Mouse (Mus musculus) left cerebral cortex, postnatal 4 days (tissue): ENCODE data around the gene Spata31d1a. TPM values are rescaled to one million over a fixed set of nuclear protein-coding genes. Genes with fewer than 3 reads are reported as not detected.
"Not testable (repeated sequence)": the region's sequence is repeated elsewhere in the genome, so short reads cannot be mapped to it uniquely, and the experiment has no call there.

Experiments used
- DNase-seq: peaks from one replicate; pipeline ENCODE4 v3.0.0-alpha.2; 2022
- intact Hi-C: fragments of 180-260 bp; cut with DNase I; formaldehyde crosslinking; loops from one replicate; pipeline ENCODE4 v1.15.1; 2025
- total RNA-seq, 2 experiments: library from RNA; stranded (reverse); gene quantifications; 2 replicates each; pipeline ENCODE4 v1.2.3; 2021

Spata31d1a gene
- total RNA-seq, 2 experiments from 2014 or later: 0.46 to 0.48 TPM

- no peak for DNase-seq
- intact Hi-C loops: no loop called here
Measured at GRCm38 (mm10) chr13:59704562-59704961, 5.6 kb downstream of the Spata31d1a start.

GRCm38 (mm10) chr13:59703514-59703913 lies 6.6 kb downstream of the Spata31d1a start:
- intact Hi-C loops: no loop called here
- DNase-seq: no peak

GRCm38 (mm10) chr13:59700137-59700536 lies 10.0 kb downstream of the Spata31d1a start:
- DNase-seq, intact Hi-C loops: not testable (repeated sequence)

GRCm38 (mm10) chr13:59699131-59699530 lies 11.0 kb downstream of the Spata31d1a start:
- intact Hi-C loops: no loop called here
- no peak for DNase-seq

- intact Hi-C loops: no loop called here
- DNase-seq: no peak
Measured at GRCm38 (mm10) chr13:59695781-59696180, 14.3 kb downstream of the Spata31d1a start.

GRCm38 (mm10) chr13:59694008-59694407 lies 16.1 kb downstream of the Spata31d1a start, which contains the start of gene 4921517D22Rik:
TSS of gene 4921517D22Rik (minus strand) at chr13:59694108.
- intact Hi-C loops: no loop called here

GRCm38 (mm10) chr13:59691478-59691877 lies 18.7 kb downstream of the Spata31d1a start:
- intact Hi-C loops: no loop called here
- DNase-seq: no peak

More at GRCm38 (mm10) chr13:59694008-59694407, 16.1 kb downstream of the Spata31d1a start, which contains the start of gene 4921517D22Rik:
- DNase-seq: no peak

- intact Hi-C loops: no loop called here
- no peak for DNase-seq
Measured at GRCm38 (mm10) chr13:59690576-59690975, 19.6 kb downstream of the Spata31d1a start.

- DNase-seq: no peak
- intact Hi-C loops: no loop called here
Measured at GRCm38 (mm10) chr13:59689843-59690242, 20.3 kb downstream of the Spata31d1a start.

GRCm38 (mm10) chr13:59689313-59689712 lies 20.8 kb downstream of the Spata31d1a start:
- intact Hi-C loops: no loop called here

GRCm38 (mm10) chr13:59688338-59688770 lies 21.8 kb downstream of the Spata31d1a start:
- DNase-seq: peak; percentile 40
- intact Hi-C loops: no loop called here

More at GRCm38 (mm10) chr13:59689313-59689712, 20.8 kb downstream of the Spata31d1a start:
- DNase-seq: no peak

- intact Hi-C loops: no loop called here
- DNase-seq: no peak
Measured at GRCm38 (mm10) chr13:59685236-59685635, 24.9 kb downstream of the Spata31d1a start.

- intact Hi-C loops: no loop called here
- DNase-seq: no peak
Measured at GRCm38 (mm10) chr13:59682629-59683028, 27.5 kb downstream of the Spata31d1a start.

GRCm38 (mm10) chr13:59679908-59680307 lies 30.2 kb downstream of the Spata31d1a start:
- DNase-seq: no peak
- intact Hi-C loops: no loop called here

GRCm38 (mm10) chr13:59679306-59679705 lies 30.8 kb downstream of the Spata31d1a start:
- intact Hi-C loops: no loop called here
- no peak for DNase-seq

GRCm38 (mm10) chr13:59676316-59677229 lies 33.6 kb downstream of the Spata31d1a start:
- no peak for DNase-seq
- intact Hi-C loops: no loop called here

GRCm38 (mm10) chr13:59675151-59676011 lies 34.7 kb downstream of the Spata31d1a start, which contains the start of gene Golm1:
TSS of gene Golm1 (minus strand) at chr13:59675811.
- DNase-seq: peak; percentile 72
- intact Hi-C loops: no loop called here

GRCm38 (mm10) chr13:59674761-59675150 lies 35.4 kb downstream of the Spata31d1a start:
- intact Hi-C loops: no loop called here
- no peak for DNase-seq

- DNase-seq: no peak
- intact Hi-C loops: no loop called here
Measured at GRCm38 (mm10) chr13:59674215-59674614, 35.9 kb downstream of the Spata31d1a start.

- intact Hi-C loops: no loop called here
- DNase-seq: no peak
Measured at GRCm38 (mm10) chr13:59673597-59673996, 36.5 kb downstream of the Spata31d1a start.

GRCm38 (mm10) chr13:59672248-59672647 lies 37.9 kb downstream of the Spata31d1a start:
- intact Hi-C loops: no loop called here
- no peak for DNase-seq
